Mouse (Mus musculus) erythroblast, embryonic 14.5 days (primary cell): Measurements from ENCODE around the gene C87499.

Source experiments
- GATA1 ChIP-seq: IDR thresholded peaks from 2 replicates; pipeline ENCODE4 v1.6.1; 2012; ENCODE audit warnings: low read length, inconsistent platforms, mixed read lengths
- TAL1 ChIP-seq: IDR thresholded peaks from 3 replicates; pipeline ENCODE4 v1.6.1; 2012; ENCODE audit warnings: low read length, inconsistent platforms, mixed read lengths

DNA sequence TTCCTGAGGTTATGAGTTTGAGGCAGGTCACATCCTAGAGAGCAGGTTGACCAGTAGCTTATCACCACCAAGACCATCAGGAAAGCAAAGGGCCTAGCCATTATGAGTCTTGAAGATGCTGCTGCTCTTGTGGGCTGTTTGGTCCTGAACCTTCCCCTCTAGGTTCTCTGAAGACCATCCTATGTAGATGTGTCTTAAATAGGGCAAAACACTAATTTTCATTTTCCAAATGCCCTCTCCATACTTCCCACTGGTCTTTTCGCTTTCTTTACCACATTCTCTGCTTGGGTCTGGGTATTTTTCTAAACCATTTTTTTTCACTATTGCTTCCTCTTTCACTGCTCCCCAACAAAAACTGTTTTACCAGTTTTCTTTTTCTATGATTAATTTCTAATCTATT lies 41.9 kb downstream of the C87499 start, which contains the start of gene Ifna9:
- TF ChIP-seq GATA1, result no peak
- TF ChIP-seq TAL1, result no peak
